Mouse (Mus musculus) erythroblast, embryonic 14.5 days (primary cell): ENCODE measurements around the gene Olig2.

Source experiments
- GATA1 ChIP-seq: IDR thresholded peaks from 2 replicates; pipeline ENCODE4 v1.6.1; 2012; ENCODE audit warnings: low read length, inconsistent platforms, mixed read lengths
- TAL1 ChIP-seq: IDR thresholded peaks from 3 replicates; pipeline ENCODE4 v1.6.1; 2012; ENCODE audit warnings: low read length, inconsistent platforms, mixed read lengths

- TF ChIP-seq GATA1 (no peak), TAL1 (no peak)
These were observed 2.5 kb upstream of the Olig2 start for GRCm38 (mm10) chr16:91222643-91223271.
